Mouse (Mus musculus): ENCODE data around the gene Plaur. TPM values are rescaled to one million over a fixed set of nuclear protein-coding genes. Genes with fewer than 3 reads are reported as not detected.

Gene Plaur
- 16.4 and 17.4 TPM in 2 replicates for polyA plus RNA-seq (2012; rRNA removed)

DNA sequence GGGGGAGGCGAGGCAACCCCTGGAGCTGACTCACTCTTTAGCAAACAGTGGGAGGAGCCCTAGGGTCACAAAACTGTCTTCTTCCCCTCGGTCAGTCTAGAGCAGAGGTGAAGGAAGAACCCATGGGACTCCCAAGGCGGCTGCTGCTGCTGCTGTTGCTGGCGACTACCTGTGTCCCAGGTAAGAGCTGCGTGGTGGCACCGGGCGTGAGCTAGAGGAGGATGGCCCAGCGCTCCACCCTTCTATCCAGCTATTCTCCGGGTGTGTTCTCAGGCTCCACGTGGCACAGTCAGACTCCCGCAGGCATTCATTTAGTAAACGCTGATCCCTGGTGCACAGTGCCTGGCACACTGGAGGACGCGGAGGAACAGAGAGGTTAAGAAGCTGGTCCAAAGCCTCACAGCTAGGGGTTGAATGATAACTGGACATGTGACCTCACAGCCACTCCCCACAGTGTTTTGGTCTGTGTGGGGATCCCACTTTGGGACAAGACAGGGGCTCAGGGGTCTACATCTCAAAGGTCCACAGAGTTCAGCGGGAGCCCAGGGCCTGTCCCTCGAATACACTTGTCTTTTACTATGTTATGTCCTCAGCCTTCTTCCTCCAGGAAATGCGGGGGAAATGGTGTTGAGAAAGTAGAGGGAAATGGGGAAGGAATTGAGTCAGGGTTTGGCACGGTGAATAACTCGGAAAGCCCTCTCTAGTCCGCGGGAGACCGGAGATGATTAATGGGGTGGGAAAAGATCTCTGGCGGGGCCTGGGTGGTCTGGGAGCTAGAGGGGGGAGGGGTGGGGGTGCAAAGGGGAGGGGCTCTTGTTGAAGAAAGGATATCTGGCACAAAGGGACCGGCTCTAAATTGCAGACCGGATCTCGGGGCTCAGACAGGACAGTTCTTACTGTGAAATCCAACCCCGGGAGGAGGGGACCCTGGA lies at the start of gene Plaur:
Plaur (plus strand) TSS at position 97 of the 932 bp plus-strand sequence.

DNA sequence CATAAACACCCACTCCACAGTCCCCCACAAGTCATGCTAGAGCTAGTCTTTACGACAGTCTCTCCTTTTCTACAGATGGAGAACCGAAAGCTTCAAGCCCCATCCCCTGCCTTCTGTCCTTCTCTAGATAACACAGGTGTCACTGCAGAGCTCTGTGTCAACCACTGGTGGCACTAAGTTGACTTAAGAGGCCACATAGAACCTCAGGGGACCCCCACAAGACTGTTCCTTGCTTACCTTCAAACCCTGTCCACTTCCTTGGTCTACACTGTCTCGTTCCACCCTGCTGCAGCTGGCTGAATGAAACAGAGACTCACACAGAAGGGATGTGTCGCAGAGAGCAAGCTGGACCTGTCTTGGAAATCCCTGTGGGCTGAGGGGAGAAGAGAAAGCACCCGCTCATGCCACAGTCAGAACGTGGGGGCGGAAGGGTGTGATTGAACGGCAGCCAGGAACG lies 10.4 kb upstream of the Plaur start, which contains the start of gene Irgc1:
Irgc1 (minus strand) TSS at position 443 of the 457 bp plus-strand sequence.

DNA sequence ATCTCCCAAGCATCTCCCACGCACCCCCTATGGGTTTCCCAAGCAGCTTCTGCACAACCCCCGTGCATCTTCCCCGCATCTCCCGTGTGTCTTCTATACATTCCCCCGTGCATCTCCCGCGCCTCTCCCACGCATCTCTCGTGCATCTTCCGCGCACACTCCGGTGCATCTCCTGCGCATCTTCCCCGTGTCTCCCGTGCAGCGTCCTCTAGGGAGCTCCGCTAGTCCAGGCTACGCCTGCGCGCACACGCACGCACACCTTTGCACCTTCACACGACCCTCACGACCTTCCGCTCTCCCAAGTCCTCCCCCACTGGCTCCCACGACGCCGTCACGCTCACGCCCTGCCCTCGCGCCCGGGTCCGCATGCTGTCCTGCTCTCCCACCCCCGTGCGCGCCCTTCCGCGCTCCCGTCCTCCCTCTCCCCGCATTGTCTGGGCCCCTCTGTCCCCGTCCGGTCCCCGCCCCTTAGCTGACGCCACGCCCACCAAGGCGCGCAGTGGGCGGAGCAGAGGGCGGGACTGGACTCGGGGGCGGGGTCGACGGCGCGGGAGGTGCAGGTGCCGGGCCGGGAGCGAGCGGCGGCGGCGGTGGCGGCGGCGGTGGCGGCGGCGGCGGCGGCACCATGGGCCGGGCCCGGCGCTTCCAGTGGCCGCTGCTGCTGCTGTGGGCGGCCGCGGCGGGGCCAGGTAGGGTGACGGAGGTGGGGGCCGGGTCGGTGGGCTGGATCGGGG lies 19.4 kb downstream of the Plaur start, which contains the start of gene Cadm4:
Cadm4 (plus strand) TSS at position 550 of the 734 bp plus-strand sequence.

DNA sequence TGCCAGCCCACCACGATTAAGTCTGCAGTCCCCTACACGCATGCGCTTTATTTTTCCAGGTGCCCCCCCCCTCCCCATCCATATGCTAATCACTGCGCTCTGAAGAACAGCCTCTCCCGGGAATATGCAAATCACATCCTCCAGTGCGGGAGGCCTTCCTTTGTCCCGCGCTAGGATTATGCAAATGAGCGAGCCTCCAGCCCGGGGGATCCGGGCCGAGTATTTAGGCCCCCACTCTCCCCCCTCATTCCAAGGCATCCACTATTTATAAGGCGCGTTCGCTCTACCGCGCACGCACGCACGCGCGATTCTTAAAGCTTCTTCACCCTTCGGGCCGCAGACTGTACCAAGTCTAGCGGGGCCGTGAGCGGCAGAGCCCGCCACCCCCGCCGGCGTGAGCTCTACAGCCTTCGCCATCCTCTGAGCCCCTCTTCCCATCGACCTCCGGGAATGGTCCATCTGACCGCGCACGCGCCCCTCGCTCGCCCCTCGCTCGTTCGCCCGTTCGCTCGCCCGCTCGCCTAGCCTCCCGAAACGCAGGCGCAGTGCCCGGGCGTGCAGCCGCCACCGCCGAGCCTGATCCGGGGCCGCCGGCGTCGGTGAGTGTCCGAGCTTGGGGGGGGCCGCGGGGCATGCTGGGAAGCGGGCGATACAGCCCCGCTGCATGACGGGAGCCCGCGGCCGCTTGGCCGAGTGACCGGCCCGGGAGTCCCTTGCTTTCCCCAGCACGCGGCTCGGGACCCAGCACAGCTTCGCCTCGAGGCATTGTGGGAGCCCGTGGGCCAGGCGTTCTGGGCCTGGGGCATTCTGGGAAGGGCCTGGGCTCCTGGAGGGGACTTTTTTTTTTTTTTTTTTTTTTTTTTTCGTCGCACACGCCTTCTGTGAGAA lies 44.8 kb downstream of the Plaur start, which contains the start of gene Zfp428:
Zfp428 (plus strand) TSS at position 169 of the 888 bp plus-strand sequence.

DNA sequence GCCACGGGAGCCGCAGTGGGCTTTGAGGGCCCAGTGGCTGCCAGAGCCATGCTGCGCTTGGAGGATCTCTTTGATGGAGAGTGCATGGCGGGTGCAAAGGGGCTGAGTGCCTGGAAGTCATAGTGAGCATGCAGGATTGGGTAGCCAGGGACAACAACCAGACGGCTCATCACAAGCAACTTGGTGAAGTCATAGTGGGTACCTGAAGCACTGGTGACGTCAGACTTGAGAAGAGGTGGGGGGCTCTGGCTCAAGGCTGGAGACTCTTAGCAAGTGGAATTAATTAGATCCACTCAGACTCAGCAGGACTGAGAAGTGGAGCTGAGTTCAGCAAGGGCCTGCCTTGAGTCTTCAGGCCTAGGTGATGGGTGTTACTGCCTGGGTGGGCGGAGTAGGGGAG lies 50.1 kb downstream of the Plaur start, which contains the start of gene AC161166.1:
AC161166.1 (minus strand) TSS at position 101 of the 400 bp plus-strand sequence.

Other genes with a start within 250 kb of the Plaur start
- gene Zfp109, start 224.9 kb upstream of the Plaur start, polyA plus RNA-seq (2012; rRNA removed): 0.93 and 1.0 TPM in 2 replicates
- gene Zfp108, start 207.7 kb upstream of the Plaur start, polyA plus RNA-seq (2012; rRNA removed): 0.55 and 0.73 TPM in 2 replicates
- gene Zfp93, start 192.1 kb upstream of the Plaur start, polyA plus RNA-seq (2012; rRNA removed): 1.4 and 1.6 TPM in 2 replicates
- 4.3 and 4.9 TPM in 2 replicates for gene Zfp61, start 161.3 kb upstream of the Plaur start, polyA plus RNA-seq (2012; rRNA removed)
- gene Zfp94, start 145.8 kb upstream of the Plaur start, polyA plus RNA-seq (2012; rRNA removed): 4.4 TPM in 2 replicates
- 1.5 and 1.9 TPM in 2 replicates for gene Tescl, start 128.5 kb upstream of the Plaur start, polyA plus RNA-seq (2012; rRNA removed)
- not detected in 2 replicates for gene Lypd5, start 113.3 kb upstream of the Plaur start, polyA plus RNA-seq (2012; rRNA removed)
- 136 and 140 TPM in 2 replicates for gene Kcnn4, start 92.2 kb upstream of the Plaur start, polyA plus RNA-seq (2012; rRNA removed)
- gene Smg9, start 62.9 kb upstream of the Plaur start, polyA plus RNA-seq (2012; rRNA removed): 49.2 and 51.1 TPM in 2 replicates
- gene Irgc1, start 10.2 kb upstream of the Plaur start, polyA plus RNA-seq (2012; rRNA removed): 0.35 and 1.1 TPM in 2 replicates
- 8.6 and 12.3 TPM in 2 replicates for gene Cadm4, start 19.5 kb downstream of the Plaur start, polyA plus RNA-seq (2012; rRNA removed)
- gene Zfp428, start 44.5 kb downstream of the Plaur start, polyA plus RNA-seq (2012; rRNA removed): 12.5 and 13.9 TPM in 2 replicates
- gene AC161166.1, start 50.0 kb downstream of the Plaur start, polyA plus RNA-seq (2012; rRNA removed): not detected in 2 replicates
- 15.3 and 16.0 TPM in 2 replicates for gene Irgq, start 68.2 kb downstream of the Plaur start, polyA plus RNA-seq (2012; rRNA removed)
- 0.24 TPM in 1 of 2 replicates, not detected in the other for gene Pinlyp, start 83.6 kb downstream of the Plaur start, polyA plus RNA-seq (2012; rRNA removed)
- 29.9 and 34.7 TPM in 2 replicates for gene Xrcc1, start 83.8 kb downstream of the Plaur start, polyA plus RNA-seq (2012; rRNA removed)
- 766 and 787 TPM in 2 replicates for gene Ethe1, start 125.1 kb downstream of the Plaur start, polyA plus RNA-seq (2012; rRNA removed)
- 1.2 and 1.7 TPM in 2 replicates for gene Zfp575, start 125.2 kb downstream of the Plaur start, polyA plus RNA-seq (2012; rRNA removed)
- 4.4 and 5.2 TPM in 2 replicates for gene Phldb3, start 148.3 kb downstream of the Plaur start, polyA plus RNA-seq (2012; rRNA removed)
- gene Lypd3, start 174.1 kb downstream of the Plaur start, polyA plus RNA-seq (2012; rRNA removed): 0.17 TPM in 1 of 2 replicates, not detected in the other
- not detected in 2 replicates for gene Tex101, start 214.2 kb downstream of the Plaur start, polyA plus RNA-seq (2012; rRNA removed)
- not detected in 2 replicates for gene BC049730, start 246.8 kb downstream of the Plaur start, polyA plus RNA-seq (2012; rRNA removed)